Mouse (Mus musculus) neural tube, embryonic 12.5 days (tissue): ENCODE measurements around the gene Mpp3. TPM values are rescaled to one million over a fixed set of nuclear protein-coding genes. Genes with fewer than 3 reads are reported as not detected.
A peak's percentile ranks its signal among the peaks of the same experiment; 100 is the strongest.

ENCODE experiments used
- ATAC-seq: fragments of 200-750 bp; cut with Nextera tagmentation; 2 replicates; pipeline ENCODE4 v1.8.0; 2017; ENCODE audit warnings: low read depth, mild to moderate bottlenecking, moderate TSS enrichment, moderate library complexity; ENCODE audit not compliant: low FRiP score
- H3K27ac ChIP-seq: fragments of 300-500 bp; sonication (generic); 2 replicates; pipeline ENCODE4 v1.5.1; 2016
- H3K27me3 ChIP-seq: fragments of 300-500 bp; sonication (generic); replicated peaks from 2 replicates; pipeline ENCODE4 v1.6.1; 2016; ENCODE audit warnings: mild to moderate bottlenecking
- H3K36me3 ChIP-seq: fragments of 300-500 bp; sonication (generic); 2 replicates; pipeline ENCODE4 v1.6.1; 2016; ENCODE audit warnings: mild to moderate bottlenecking
- H3K4me1 ChIP-seq: fragments of 300-500 bp; sonication (generic); 2 replicates; pipeline ENCODE4 v1.6.1; 2016
- H3K4me2 ChIP-seq: fragments of 300-500 bp; sonication (generic); replicated peaks from 2 replicates; pipeline ENCODE4 v1.6.1; 2016; ENCODE audit warnings: mild to moderate bottlenecking
- H3K4me3 ChIP-seq: fragments of 300-500 bp; sonication (generic); 2 replicates; pipeline ENCODE4 v1.5.1; 2016
- H3K9ac ChIP-seq: fragments of 300-500 bp; sonication (generic); 2 replicates; pipeline ENCODE4 v1.6.1; 2016; ENCODE audit warnings: mild to moderate bottlenecking
- H3K9me3 ChIP-seq: fragments of 300-500 bp; sonication (generic); 2 replicates; pipeline ENCODE4 v1.6.1; 2016; ENCODE audit warnings: mild to moderate bottlenecking
- WGBS: fragments of 180-500 bp; shearing (Covaris S2); methylation state at CpG from one replicate; pipeline ENCODE4 v1.1.7; 2016; 5-methylcytosine and 5-hydroxymethylcytosine counted together
- polyA plus RNA-seq: library from polyadenylated mRNA; unstranded; fragments of >200 nt; fragmentation: Nextera tagmentation; extraction: Ambion mirVana; gene quantifications from 2 replicates; pipeline ENCODE4 v1.2.1, GENCODE M21; 2016

Gene Mpp3
- polyA plus RNA-seq, 1 experiment from 2014 or later: 45.2 TPM

DNA sequence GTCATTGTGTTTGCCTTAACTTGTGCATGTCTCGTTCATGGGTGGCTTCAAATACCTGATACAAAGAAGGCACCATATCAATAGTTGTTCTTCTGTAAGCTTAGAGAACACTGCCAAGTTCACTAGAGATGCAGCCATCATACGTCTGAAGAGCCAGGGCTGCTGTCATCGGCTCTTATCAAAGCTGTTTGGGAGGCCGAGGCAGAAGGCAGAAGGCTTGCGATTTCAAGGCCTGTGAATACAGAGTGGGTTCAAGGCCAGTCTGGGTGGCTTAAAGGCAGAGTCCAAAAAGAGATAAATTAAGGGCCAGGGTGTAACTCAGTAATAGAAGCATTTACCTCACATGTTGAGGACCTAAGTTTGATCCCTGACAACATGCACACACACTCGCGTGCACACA, 8.1 kb upstream of the Mpp3 start:
- H3K27me3 ChIP-seq: no peaks in the 10 kb centered on the region
- 83% methylated on average over 7 of the region's 7 CpGs for WGBS
- no peaks in the 10 kb centered on the region for H3K36me3 ChIP-seq
- H3K4me3 ChIP-seq: no peak overlapping the region
- no peak overlapping the region for H3K9ac ChIP-seq
- no peaks in the 10 kb centered on the region for H3K9me3 ChIP-seq
- H3K4me2 ChIP-seq: no peak overlapping the region
- ATAC-seq: no peak
- no peaks in the 10 kb centered on the region for H3K4me1 ChIP-seq
- no peak overlapping the region for H3K27ac ChIP-seq

DNA sequence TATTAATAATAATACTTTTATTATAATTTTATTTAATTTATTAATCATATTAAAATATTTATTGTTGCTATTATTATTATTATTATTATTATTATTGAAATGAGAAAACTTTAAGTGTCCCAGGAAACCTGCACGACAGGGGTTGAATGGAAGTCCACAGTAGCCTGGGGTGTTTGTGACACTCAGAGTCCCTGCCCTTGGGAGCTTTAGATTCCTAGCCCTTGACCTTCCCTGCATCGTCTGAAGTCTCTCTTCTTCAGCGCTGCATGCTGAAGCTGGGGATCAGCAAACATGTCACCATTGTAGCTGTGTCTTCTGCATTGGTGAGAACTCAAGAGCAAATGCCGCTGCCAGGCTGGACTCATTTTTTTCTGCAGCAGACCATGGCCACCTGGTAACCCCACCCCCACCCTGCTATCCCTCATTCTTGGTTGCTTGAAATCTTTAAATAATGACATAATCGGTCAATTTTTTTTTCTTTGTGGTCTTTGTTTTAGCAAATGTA, 7.2 kb upstream of the Mpp3 start:
- Histone ChIP-seq H3K36me3 (no peaks in the 10 kb centered on the region), H3K4me2 (no peak overlapping the region), H3K9me3 (no peaks in the 10 kb centered on the region), H3K27me3 (no peaks in the 10 kb centered on the region), H3K27ac (no peak overlapping the region), H3K4me1 (peaks cover under 1% of the 10 kb centered on the region; the same call in 1 of the 2 replicates), H3K4me3 (no peak overlapping the region), H3K9ac (no peak overlapping the region)
- no peak for ATAC-seq
- 72% methylated on average over 5 of the region's 5 CpGs for WGBS

DNA sequence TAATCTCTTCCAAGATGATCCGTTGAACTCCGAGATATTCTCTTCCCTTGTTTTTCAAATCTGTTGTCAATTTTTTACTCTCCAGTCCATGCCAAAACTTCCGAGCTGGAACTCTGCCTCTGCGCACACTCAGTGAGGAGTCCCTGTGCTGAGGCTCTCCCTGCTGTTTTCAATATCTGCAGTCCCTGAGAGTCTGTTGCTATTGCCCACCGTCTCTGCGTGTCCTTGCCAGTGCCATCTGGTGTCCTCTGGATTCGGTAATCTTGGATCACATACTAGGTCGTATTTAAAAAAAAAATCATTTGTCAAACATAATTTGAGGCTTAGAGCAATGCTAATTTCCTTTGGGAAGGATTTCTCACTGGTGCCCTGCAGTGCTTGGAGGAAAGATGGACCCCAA, 6.6 kb upstream of the Mpp3 start:
- no peak overlapping the region for H3K9ac ChIP-seq
- 70% methylated on average over 8 of the region's 8 CpGs for WGBS
- H3K4me3 ChIP-seq: no peak overlapping the region
- H3K27ac ChIP-seq: no peak overlapping the region
- no peaks in the 10 kb centered on the region for H3K9me3 ChIP-seq
- ATAC-seq: no peak
- no peak overlapping the region for H3K4me2 ChIP-seq
- no peaks in the 10 kb centered on the region for H3K27me3 ChIP-seq
- H3K4me1 ChIP-seq: peaks cover 5% of the 10 kb centered on the region; the same call in 1 of the 2 replicates
- H3K36me3 ChIP-seq: no peaks in the 10 kb centered on the region

DNA sequence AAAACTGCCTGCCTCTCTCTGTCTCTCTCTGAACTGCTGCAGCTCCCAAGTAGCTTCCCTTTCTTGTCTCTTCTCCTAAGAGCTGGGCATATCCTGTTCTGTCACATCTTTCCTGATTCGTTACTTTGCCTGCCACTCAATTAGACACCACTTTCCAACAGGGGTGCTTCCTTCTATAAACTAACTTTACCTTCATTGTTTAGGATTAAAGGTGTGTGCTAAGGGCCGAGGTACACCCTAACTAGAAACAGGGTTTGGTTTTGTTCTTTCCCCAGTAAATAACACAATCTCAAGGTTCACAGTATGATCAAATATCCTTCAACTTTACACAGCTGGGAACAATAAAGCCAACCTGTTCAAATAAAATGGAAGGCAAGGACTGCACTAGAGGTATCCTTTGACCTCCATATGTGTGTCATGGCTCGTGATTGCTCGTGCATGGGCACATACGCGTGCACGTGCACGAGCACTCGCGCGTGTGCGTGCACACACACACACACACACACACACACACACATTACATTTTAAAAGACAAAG, 4.9 kb upstream of the Mpp3 start:
- no peak overlapping the region for H3K27ac ChIP-seq
- no peak overlapping the region for H3K4me3 ChIP-seq
- H3K36me3 ChIP-seq: no peaks in the 10 kb centered on the region
- H3K4me1 ChIP-seq: peaks cover 7% of the 10 kb centered on the region
- no peaks in the 10 kb centered on the region for H3K9me3 ChIP-seq
- WGBS: 92% methylated on average over 12 of the region's 12 CpGs
- no peak overlapping the region for H3K9ac ChIP-seq
- no peak for ATAC-seq
- H3K27me3 ChIP-seq: no peaks in the 10 kb centered on the region
- no peak overlapping the region for H3K4me2 ChIP-seq

DNA sequence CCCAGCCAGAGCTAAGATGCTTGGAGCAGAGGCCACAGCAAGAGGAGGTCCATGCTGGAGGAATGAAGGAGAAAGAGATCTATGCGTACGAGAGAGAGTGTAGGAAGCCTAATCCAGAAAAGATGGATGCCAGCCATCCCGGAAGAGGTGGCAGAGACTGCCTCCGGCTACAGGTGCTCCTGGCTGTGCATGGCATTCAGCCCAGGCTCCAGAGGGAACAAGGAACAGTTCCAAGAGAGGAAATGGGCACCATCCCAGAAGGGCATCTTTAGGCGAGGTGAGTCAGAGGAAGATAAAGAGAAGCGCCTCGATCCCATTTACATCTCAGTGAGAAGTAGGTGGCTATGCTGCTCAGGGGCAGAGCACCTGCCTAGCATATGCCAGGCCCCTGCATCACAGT, 2.9 kb upstream of the Mpp3 start:
- no peaks in the 10 kb centered on the region for H3K27me3 ChIP-seq
- H3K27ac ChIP-seq: no peak overlapping the region
- 84% methylated on average over 7 of the region's 7 CpGs for WGBS
- no peaks in the 10 kb centered on the region for H3K9me3 ChIP-seq
- H3K4me1 ChIP-seq: peaks cover 19% of the 10 kb centered on the region
- H3K4me2 ChIP-seq: no peak overlapping the region
- H3K9ac ChIP-seq: no peak overlapping the region
- H3K4me3 ChIP-seq: no peak overlapping the region
- no peaks in the 10 kb centered on the region for H3K36me3 ChIP-seq
- ATAC-seq: no peak

DNA sequence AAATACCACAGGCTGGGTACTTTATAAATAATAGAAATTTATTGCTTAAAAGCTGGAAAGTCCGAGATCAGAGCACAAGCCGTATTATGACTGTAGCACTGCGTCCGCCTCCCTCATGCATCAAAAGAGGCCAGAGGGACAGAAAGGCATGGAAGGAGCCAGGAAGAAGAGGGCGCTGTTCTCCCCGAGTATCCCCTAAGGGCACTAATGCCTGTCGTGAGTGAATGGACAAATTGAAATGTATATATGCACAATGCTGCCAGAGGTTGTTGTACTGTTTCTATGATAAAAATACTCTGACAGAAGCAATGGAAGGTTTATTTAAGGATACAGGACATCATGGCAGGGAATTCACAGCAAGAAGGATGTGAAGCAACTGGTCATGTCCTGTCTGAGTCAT, 1.7 kb upstream of the Mpp3 start:
- Histone ChIP-seq H3K27me3 (no peaks in the 10 kb centered on the region), H3K9ac (no peak overlapping the region), H3K36me3 (no peaks in the 10 kb centered on the region), H3K4me3 (no peak overlapping the region), H3K4me2 (no peak overlapping the region), H3K9me3 (no peaks in the 10 kb centered on the region), H3K27ac (no peak overlapping the region), H3K4me1 (peaks cover 31% of the 10 kb centered on the region)
- 26% methylated on average over 7 of the region's 7 CpGs for whole genome bisulfite sequencing
- ATAC-seq: no peak

DNA sequence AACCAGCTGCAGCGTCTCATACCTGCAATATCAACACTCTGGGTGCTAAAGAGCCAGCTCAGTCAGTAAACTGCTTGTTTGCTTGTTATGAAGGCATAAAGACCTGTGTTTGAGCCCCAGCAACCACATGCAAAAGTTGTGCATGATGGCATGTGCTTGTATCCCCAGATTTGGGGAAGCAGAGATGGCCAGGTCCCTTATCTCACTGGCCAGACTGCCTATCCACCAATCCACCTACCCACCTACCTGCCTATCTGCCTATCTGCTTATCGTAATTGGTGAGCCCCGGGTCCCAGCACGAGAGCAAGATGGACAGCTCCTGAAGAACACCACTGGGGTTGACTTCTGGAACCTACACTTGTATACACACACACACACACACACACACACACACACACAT, 1.0 kb upstream of the Mpp3 start:
- no peak overlapping the region for H3K4me2 ChIP-seq
- H3K27ac ChIP-seq: no peak overlapping the region
- H3K27me3 ChIP-seq: no peaks in the 10 kb centered on the region
- H3K9ac ChIP-seq: no peak overlapping the region
- no peaks in the 10 kb centered on the region for H3K9me3 ChIP-seq
- H3K4me3 ChIP-seq: no peak overlapping the region
- 86% methylated on average over 4 of the region's 4 CpGs for WGBS
- peaks cover 37% of the 10 kb centered on the region for H3K4me1 ChIP-seq
- ATAC-seq: no peak
- no peaks in the 10 kb centered on the region for H3K36me3 ChIP-seq

DNA sequence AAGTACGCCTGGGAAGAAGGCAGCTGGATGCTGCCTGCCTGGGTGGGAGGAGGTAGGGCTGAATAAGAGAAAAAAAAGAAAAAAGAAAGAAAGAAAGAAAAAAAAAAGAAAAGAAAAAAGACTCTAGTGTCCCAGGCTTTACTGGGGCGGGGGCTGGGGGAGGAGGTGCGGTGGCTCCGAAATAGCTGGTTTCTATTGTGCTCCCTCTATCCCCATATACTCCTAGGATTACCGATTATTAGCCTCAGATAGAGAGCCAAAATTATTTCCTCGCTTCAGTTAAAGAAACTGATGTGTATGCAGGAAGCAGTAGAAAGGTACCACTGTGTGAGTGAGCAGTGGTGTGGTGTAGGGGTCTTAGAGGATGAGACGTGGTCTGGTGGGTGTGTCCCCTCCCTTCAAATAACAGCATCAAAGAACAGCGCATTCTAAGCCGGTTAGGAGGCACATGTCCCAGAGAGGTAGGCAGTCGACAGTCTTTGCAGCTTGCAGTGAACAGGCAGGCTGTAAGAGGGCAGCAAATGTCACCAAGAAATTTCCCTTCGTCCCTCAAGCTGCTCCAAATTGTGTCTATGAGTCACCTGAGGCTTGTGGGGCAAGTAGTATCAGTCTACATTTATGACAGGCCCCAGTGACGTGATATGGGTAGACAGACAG, 772 bp downstream of the Mpp3 start:
- Histone ChIP-seq H3K9ac (0 out of 2 replicates have a peak overlapping the region, but pooled peaks have one; percentile 3), H3K27me3 (0 out of 2 replicates have a peak, but pooled peaks cover 4% of the 10 kb centered on the region), H3K4me3 (peak overlapping the region; percentile 70), H3K27ac (peak overlapping the region; percentile 87), H3K9me3 (no peaks in the 10 kb centered on the region), H3K4me2 (peak overlapping the region; percentile 83), H3K4me1 (peaks cover 49% of the 10 kb centered on the region), H3K36me3 (peaks cover 8% of the 10 kb centered on the region)
- WGBS: 3% methylated on average over 12 of the region's 12 CpGs
- peak; percentile 42 for ATAC-seq

DNA sequence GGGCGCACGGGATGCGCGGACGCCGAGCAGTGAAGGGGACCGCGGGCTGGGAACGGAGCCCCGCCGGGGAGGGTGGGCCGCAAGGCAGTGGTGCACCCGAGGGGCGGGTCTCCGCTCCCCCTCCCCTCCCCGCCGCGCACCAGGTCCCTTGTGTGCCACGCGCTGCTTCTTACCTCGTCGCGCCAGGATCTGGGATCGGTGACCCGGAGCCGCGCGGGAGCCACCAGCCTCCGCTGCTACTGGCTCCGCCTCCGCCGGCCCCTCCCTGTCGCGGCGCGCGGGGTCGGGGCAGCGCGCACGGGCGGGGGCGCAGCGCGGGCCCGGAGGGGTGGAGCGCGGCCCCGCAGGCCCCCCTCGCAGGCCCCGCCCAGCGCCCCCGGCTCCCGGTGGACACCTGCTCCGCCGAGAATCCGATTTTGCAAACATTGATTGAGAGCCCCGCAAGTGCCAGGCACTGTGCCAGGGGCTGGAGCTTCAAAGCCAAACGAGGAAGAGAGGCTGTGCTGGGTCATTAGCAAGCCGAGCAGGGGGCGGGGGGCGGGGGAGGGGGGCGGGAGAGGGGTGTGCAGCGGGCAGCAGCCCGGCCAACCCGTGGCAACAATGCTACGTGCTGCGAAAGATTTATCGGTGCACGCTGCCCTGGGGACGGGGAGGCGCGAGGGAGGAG, 1.4 kb downstream of the Mpp3 start:
- peaks cover 49% of the 10 kb centered on the region for H3K4me1 ChIP-seq
- H3K9me3 ChIP-seq: no peaks in the 10 kb centered on the region
- H3K4me3 ChIP-seq: peak overlapping the region; percentile 70
- peak overlapping the region; percentile 83 for H3K4me2 ChIP-seq
- H3K27me3 ChIP-seq: 0 out of 2 replicates have a peak, but pooled peaks cover 4% of the 10 kb centered on the region
- peak; percentile 92 for ATAC-seq
- peaks cover 10% of the 10 kb centered on the region for H3K36me3 ChIP-seq
- 1% methylated on average over 67 of the region's 73 CpGs for WGBS
- H3K27ac ChIP-seq: peak overlapping the region; percentile 87
- H3K9ac ChIP-seq: peak overlapping the region; percentile 88

DNA sequence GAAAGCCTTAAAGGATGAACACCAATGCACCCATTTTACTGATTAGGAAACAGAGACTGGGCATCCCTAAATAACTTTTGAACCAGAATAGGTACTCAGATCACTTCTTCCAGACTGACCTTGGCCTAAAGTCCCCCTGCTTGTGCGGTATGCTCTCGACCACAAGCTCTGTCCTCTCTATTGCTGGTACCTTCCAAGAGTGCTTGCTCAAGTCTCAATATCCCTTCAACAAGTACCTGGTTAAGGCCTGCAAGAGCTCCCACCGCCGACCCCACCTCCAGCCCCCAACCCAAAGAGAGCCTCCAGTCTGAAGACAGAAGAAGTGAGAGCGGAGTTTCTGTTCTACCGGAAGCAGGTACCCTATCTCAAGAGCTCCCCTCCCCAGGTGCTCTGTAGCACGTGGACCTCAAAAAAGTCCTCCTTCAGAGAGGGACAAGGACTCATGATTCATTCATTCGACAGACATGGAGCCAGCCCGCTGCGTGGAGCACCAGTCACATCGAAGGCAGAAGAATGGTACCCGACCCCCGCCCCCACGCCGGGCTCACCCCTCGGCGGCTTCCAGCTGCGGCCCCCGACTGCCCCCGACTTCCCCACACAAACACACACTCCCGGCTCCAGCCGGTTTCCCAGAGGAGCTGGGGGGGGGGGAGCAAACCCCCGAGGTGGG, 2.1 kb downstream of the Mpp3 start:
- Histone ChIP-seq H3K4me2 (peak overlapping the region; percentile 83), H3K36me3 (peaks cover 16% of the 10 kb centered on the region), H3K4me3 (peak overlapping the region; percentile 70), H3K4me1 (peaks cover 49% of the 10 kb centered on the region), H3K27me3 (0 out of 2 replicates have a peak, but pooled peaks cover 4% of the 10 kb centered on the region), H3K9me3 (no peaks in the 10 kb centered on the region), H3K27ac (peak overlapping the region; percentile 87), H3K9ac (peak overlapping the region; percentile 88)
- ATAC-seq: peak; percentile 14
- WGBS: 3% methylated on average over 23 of the region's 23 CpGs

DNA sequence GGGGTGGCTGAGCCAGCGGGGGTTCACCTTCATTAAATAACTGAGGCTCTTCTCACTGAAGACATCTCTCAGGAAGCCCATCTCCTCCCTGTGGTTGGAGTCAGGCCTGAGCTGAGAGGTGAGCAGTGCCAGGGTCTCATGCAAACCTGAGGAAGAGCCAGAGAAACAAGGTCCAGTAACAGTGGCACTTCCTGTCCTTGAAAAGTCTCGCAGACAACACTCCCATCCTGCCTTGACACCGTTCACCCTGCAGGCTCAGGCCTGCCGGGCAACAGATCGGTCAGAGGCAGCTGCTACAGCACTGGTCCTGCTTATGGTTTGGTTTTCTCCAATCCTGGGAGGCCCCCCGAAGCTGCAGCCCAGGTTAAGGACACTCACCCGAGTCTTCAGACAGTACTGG, 2.9 kb downstream of the Mpp3 start:
- peak overlapping the region; percentile 88 for H3K9ac ChIP-seq
- 0 out of 2 replicates have a peak, but pooled peaks cover 4% of the 10 kb centered on the region for H3K27me3 ChIP-seq
- peak overlapping the region; percentile 83 for H3K4me2 ChIP-seq
- peaks cover 20% of the 10 kb centered on the region for H3K36me3 ChIP-seq
- H3K27ac ChIP-seq: no peak overlapping the region
- no peak for ATAC-seq
- WGBS: 34% methylated on average over 7 of the region's 7 CpGs
- H3K9me3 ChIP-seq: no peaks in the 10 kb centered on the region
- H3K4me3 ChIP-seq: peak overlapping the region; percentile 70; the same call in 1 of the 2 replicates
- peaks cover 47% of the 10 kb centered on the region for H3K4me1 ChIP-seq

DNA sequence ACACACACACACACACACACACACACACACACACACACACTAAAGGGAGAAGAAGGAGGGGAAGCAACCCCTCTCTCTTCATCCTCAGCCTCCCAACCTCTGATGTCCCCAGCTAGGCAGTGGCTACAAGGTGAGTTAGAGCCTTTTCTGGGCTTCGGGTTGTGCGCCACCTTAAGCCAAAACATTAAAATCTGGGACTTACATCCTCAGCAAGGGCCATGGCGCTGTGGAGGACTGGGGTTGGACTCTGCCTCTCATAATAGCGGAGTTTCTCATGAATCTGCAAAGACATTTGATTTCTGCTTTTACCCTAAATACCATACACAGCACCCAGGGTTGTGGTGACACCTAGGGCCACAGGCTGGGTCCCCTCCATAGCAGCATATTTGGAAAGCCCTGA, 3.4 kb downstream of the Mpp3 start:
- H3K9ac ChIP-seq: peak overlapping the region; percentile 88; the same call in 1 of the 2 replicates
- ATAC-seq: no peak
- peaks cover 25% of the 10 kb centered on the region for H3K36me3 ChIP-seq
- H3K4me2 ChIP-seq: peak overlapping the region; percentile 83
- 84% methylated on average over 4 of the region's 4 CpGs for WGBS
- H3K9me3 ChIP-seq: no peaks in the 10 kb centered on the region
- peak overlapping the region; percentile 70; the same call in 1 of the 2 replicates for H3K4me3 ChIP-seq
- peaks cover 45% of the 10 kb centered on the region for H3K4me1 ChIP-seq
- no peak overlapping the region for H3K27ac ChIP-seq
- 0 out of 2 replicates have a peak, but pooled peaks cover 4% of the 10 kb centered on the region for H3K27me3 ChIP-seq
